Mouse (Mus musculus): ENCODE results near the gene Lilr4b. TPM values are rescaled to one million over a fixed set of nuclear protein-coding genes. Genes with fewer than 3 reads are reported as not detected.
"Not testable (repeated sequence)": the region's sequence is repeated elsewhere in the genome, so short reads cannot be mapped to it uniquely, and the experiment has no call there.

Lilr4b gene
- 2.7 TPM in 1 of 2 replicates, not detected in the other for total RNA-seq (2014; fragmentation: Nextera tagmentation)
- total RNA-seq (2017) = 1.8 and 6.6 TPM in 2 replicates

GRCm38 (mm10) chr10:51480397-51480796 lies at the start of gene Lilr4b, which contains the start of gene Gm49339:
Gene Lilr4b (plus strand): TSS chr10:51480632.
Gene Gm49339 (plus strand): TSS chr10:51480612.
- ATAC-seq (replicated peaks; ENCODE audit: low FRiP score, low TSS enrichment, poor library complexity, severe bottlenecking) = 0 out of 2 replicates have a peak, but pooled peaks have one; percentile 18

DNA sequence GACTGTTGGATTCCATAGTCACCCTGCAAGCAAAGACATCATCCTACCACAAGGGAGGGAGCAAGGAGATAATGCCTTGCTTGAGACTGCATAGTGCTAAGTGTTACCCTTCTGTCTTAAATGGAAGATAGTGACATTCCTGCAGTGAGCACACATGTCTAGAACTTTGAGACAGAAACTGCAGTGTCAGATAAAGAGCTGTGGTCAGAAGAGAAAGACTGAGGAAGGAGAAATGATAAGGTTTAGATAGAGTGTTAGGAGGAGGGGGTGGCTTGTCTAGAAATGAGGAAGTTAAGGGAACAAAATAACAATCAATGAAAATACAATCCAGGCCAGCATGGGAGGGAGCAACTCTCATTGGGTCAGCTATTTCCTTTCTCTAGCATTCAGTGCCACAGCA lies 47.5 kb upstream of the Lilr4b start:
- peak; percentile 88 for ATAC-seq (replicated peaks; ENCODE audit: low FRiP score, low TSS enrichment, poor library complexity, severe bottlenecking)

DNA sequence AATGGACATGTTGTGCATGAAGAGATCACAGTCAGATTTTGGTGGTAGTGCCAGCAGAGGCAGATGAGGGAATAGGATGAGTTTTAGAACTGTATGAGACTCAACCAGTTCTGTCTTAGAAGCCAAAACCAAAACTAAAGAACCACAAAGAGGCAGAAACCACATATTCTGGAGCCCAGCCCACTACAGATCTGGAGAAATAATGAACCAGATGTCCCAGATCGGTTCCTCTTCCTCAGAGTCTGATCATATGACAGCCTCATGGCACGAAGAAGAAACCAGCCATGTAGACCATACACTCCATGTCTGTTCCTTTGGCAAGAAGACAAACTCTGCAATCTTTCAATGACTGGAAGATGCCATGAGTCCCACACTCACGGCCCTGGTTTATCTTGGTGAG lies 44.7 kb upstream of the Lilr4b start:
- no peak for ATAC-seq (replicated peaks; ENCODE audit: low FRiP score, low TSS enrichment, poor library complexity, severe bottlenecking)

DNA sequence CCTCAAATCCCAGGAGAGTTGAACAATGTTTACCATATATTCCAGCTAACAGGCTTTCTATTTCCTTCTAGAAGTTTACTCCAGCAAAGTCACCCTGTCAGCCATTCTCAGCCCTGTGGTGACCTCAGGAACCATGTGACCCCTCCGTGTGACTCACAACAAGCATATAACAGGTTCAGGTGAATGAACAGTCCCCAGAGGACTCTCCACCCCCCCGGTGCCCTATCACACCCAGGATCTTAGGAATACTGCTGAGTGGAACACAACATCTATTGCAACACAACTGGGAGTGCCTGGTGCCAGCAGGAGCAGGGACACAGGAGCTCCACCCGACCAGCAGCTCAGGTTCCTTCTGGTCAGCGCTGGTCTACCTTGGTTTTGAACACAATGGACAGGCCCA lies 28.8 kb upstream of the Lilr4b start:
- ATAC-seq (replicated peaks; ENCODE audit: low FRiP score, low TSS enrichment, poor library complexity, severe bottlenecking) = no peak

DNA sequence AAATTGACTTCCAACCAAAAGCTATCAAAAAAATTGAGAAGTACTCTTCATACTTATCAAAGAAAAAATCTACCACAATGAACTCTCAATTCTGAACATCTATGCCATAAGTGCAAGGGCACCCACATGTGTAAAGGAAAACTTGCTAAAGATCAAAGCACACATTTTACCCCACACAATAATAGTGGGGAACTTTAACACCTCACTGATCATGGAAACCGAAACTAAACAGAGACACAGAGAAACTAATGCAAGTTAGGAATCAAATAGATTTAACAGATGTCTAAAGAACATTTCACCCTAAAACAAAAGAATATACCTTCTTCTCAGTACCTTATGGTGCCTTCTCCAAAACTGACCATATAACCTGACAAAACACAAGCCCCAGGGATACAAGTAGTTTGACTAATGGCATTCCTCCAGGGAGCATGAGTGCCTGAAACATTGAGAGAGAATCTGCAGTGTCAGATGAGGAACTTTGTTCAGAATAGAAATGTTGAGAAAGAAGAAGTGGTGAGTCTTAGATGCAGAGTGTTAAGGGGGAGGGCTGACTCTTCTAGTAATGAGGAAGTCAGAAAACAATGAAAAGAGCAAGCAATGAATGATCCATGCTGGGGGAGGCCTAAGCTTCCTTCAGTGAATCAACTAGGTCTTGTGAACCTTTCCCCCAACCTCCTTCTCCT lies 26.7 kb upstream of the Lilr4b start:
- 0 out of 2 replicates have a peak, but pooled peaks have one; percentile 44 for ATAC-seq (replicated peaks; ENCODE audit: low FRiP score, low TSS enrichment, poor library complexity, severe bottlenecking)

DNA sequence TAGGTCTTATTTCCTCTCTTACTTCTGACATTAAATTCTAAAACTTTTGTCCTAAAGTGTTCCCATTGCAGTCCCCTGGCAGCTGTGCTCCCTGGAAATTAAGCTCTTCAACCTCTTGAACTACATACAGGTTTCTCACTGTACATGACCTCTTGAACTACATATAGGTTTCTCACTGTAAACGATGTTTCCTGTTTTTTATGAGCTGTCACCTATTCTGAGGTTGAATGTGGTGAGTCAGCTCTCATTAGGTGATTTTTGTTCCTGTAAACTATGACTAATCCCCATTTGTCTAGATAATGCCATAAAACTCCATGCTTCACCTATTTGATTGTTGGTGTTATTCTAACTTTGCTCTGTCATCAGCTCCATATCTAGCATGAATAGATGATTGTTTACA lies 26.1 kb upstream of the Lilr4b start:
- ATAC-seq (replicated peaks; ENCODE audit: low FRiP score, low TSS enrichment, poor library complexity, severe bottlenecking) = no peak

GRCm38 (mm10) chr10:51455762-51456161 lies 24.7 kb upstream of the Lilr4b start:
- no peak for ATAC-seq (replicated peaks; ENCODE audit: low FRiP score, low TSS enrichment, poor library complexity, severe bottlenecking)

DNA sequence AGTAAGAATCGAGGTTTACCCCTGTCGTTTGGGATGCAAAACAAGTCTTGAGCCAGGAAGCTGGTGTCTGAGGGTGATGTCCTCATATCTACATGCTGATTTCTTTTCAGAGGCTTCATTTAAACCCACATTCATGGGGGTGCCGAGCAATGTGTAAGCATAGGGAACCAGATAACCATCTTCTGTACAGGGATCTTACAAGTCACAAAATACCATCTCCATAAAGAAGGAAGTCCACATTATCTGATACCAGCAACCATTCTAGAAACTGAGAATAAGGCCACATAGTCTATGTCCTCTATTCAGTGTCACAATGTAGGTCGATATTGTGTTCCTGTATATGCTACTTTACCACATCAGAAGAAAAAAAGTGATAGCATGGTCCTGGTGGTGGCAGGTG lies 24.1 kb upstream of the Lilr4b start:
- no peak for ATAC-seq (replicated peaks; ENCODE audit: low FRiP score, low TSS enrichment, poor library complexity, severe bottlenecking)

DNA sequence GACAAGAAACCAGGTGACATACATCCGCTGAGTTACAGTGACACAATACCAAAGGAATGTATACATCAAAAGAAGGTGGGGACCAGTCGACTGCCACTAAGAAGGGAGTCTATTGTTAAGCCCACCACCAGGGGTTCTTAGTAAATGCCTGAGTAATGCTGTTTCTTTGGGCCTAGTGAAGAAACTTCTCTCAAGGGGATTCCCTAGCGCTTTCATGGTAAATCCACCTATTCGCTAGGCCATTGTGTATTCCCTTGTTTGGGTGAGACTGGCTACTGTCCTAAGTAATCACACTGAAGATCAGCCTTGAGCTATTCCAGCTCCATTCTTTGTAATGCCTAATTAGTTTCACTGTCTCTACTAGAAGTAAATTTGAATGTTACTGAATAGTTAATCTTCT lies 16.6 kb upstream of the Lilr4b start:
- ATAC-seq (replicated peaks; ENCODE audit: low FRiP score, low TSS enrichment, poor library complexity, severe bottlenecking) = not testable (repeated sequence)

DNA sequence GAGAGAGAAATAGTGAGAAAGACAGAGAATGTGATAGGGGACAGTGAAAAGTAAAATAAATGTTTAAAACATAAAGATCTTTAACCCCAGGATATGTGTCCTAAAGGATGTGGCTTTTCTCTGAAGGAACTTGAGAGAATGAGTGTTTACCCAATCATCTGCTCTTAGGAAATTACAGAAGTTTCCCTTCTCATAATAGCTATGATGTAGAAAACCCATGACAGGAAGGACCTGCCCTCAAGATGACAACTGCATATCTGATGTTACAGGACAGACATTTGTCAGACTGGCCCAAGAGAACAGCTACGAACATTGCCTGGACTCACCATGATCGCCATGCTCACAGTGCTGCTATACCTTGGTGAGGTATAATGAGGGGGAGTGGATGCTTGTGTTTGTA lies 10.3 kb downstream of the Lilr4b start, which contains the start of gene Lilrb4a:
TSS of gene Lilrb4a (plus strand) at position 266 of the 400 bp plus-strand sequence.
- ATAC-seq (replicated peaks; ENCODE audit: low FRiP score, low TSS enrichment, poor library complexity, severe bottlenecking) = not testable (repeated sequence)

GRCm38 (mm10) chr10:51520021-51520420 lies 39.6 kb downstream of the Lilr4b start:
- ATAC-seq (replicated peaks; ENCODE audit: low FRiP score, low TSS enrichment, poor library complexity, severe bottlenecking) = no peak

DNA sequence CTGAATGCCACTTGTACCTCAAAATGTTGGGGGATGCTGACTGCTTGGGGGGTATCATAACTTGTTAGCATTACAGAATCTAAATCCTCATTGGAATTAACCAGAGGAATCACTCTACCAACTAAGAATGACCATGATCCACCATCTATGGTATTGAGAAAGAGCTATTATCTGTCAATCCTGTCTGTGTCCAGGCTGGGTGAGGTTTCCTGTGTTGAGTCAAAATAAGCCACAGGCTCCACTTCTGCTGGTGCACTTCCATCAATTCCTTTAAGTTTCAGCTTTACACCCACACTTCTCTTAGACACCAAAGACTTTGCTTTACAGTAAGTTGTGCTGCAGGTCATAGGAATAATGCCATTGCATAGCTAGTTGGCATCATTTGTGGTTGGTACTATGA lies 41.0 kb downstream of the Lilr4b start:
- ATAC-seq (replicated peaks; ENCODE audit: low FRiP score, low TSS enrichment, poor library complexity, severe bottlenecking) = no peak

DNA sequence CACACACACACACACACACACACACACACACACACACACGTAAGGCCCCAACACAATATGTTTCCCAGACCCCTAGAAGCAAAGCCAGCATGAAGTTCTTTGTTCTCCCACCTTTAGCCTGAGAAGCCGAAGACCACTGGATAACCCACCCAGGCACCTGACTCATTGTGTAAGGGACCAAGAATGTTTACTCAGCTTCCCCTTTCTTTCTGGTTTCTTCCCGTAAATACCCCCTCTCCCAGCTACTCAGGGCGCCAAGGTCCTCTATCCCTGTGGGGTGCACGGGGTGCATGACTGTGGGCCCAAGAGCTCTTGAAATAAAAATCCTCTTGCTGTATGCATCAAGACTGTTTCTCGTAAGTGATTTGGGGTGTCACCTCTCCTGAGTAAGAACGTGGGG lies 45.7 kb downstream of the Lilr4b start:
- no peak for ATAC-seq (replicated peaks; ENCODE audit: low FRiP score, low TSS enrichment, poor library complexity, severe bottlenecking)

DNA sequence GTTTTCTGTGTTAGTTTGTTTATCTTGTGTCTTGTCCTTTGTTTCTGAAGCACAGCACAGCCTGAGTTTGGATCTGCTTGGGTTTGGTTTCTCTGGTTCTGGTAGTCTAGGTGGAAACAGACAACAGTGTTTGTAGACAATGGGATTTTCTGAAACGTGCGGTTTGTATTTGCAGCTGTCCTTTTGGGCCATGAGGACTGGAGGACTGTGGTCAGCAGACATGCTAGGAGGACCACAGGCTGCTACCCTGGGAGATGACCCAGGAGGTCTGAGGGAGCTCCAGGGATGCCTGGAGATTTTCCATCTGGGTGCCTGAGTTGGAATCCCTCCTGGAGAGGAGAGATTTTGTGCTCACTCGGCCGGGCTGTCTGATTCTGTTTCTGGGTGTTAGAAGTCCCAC lies 46.2 kb downstream of the Lilr4b start:
- no peak for ATAC-seq (replicated peaks; ENCODE audit: low FRiP score, low TSS enrichment, poor library complexity, severe bottlenecking)

GRCm38 (mm10) chr10:51528840-51529434 lies 48.5 kb downstream of the Lilr4b start:
- peak; percentile 81 for ATAC-seq (replicated peaks; ENCODE audit: low FRiP score, low TSS enrichment, poor library complexity, severe bottlenecking)

GRCm38 (mm10) chr10:51529497-51529896 lies 49.1 kb downstream of the Lilr4b start:
- ATAC-seq (replicated peaks; ENCODE audit: low FRiP score, low TSS enrichment, poor library complexity, severe bottlenecking) = peak; percentile 80

DNA sequence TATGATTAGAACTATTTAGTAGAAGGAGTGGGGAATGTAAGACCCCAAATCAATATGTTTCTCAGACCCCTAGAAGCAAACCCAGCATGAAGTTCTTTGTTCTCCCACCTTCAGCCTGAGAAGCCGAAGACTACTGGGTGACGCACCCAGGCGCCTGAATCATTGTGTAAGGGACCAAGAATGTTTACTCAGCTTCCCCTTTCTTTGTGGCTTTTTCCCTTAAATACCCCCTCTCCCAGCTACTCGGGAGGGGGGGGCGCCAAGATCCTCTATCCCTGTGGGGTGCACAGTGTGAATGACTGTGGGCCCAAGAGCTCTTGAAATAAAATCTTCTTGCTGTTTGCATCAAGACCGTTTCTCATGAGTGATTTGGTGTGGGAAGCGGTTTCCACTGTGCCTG lies 50.4 kb downstream of the Lilr4b start:
- no peak for ATAC-seq (replicated peaks; ENCODE audit: low FRiP score, low TSS enrichment, poor library complexity, severe bottlenecking)

Data from megakaryocyte-erythroid progenitor cell, adult 5-6 weeks (primary cell).